Mouse (Mus musculus) CD4-positive, CD25-positive, alpha-beta regulatory T cell, adult 2 months (primary cell): ENCODE measurements at regions not wholly inside any gene's neighbourhood (a gene's known extent, or its start where the extent isn't known, plus 50 kb on each side); places are given as distances from the start of the nearest gene placed in this dataset.
A peak's percentile ranks its signal among the peaks of the same experiment; 100 is the strongest.

Experiments
- DNase-seq: peaks from one replicate; pipeline ENCODE4 v3.0.0-alpha.2; 2012; ENCODE audit warnings: low read depth, low spot score

- DNase-seq, result no peak
Measured at GRCm38 (mm10) chr13:16760045-16760444, 748.4 kb downstream of the Inhba start.

DNA sequence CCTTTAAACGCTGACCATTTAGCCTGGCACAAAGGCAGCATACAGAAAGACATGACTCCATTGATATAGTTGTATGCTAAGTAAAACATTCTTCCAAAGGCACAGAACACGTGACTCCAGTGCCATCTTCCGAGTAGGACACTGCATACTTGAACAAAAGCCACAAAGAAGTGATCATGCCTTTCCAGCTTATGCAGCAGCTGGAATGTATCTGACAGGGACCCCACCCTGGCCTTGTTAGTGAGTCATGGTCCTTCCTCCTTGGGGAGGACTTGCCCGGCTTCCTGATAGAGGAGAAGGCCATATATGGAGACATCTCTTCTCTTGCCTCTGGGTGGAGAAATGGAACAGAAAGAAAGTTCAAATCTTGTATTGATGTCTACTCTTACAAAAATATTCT is 749.8 kb downstream of the Inhba start:
- no peak for DNase-seq

GRCm38 (mm10) chr13:16762326-16762725 is 750.7 kb downstream of the Inhba start:
- no peak for DNase-seq

GRCm38 (mm10) chr13:16762727-16763512 is 751.3 kb downstream of the Inhba start:
- no peak for DNase-seq

DNA sequence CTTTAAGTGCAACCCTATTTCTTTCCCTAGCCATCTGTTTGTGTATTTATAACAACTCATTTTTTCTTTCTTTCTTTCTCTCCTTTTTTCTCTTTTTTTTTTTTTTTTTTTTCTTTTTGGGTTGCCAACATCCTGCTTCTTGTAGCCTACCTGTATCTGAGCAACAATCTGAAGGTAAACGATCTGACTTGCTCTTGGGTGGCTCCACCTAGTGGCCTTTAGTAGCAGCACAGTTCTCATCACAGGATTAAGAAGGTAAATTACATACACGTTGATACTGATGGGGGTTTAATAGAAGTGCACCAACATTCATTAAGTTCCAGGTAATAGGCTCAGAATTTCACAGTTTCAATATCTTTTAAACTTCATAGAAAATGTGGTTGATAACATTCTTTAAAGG is 752.1 kb downstream of the Inhba start:
- peak; percentile 66 for DNase-seq

- DNase-seq, result no peak
Measured at GRCm38 (mm10) chr13:16769409-16769808, 757.8 kb downstream of the Inhba start.

GRCm38 (mm10) chr13:16769848-16770422 is 758.3 kb downstream of the Inhba start:
- DNase-seq, result no peak

DNA sequence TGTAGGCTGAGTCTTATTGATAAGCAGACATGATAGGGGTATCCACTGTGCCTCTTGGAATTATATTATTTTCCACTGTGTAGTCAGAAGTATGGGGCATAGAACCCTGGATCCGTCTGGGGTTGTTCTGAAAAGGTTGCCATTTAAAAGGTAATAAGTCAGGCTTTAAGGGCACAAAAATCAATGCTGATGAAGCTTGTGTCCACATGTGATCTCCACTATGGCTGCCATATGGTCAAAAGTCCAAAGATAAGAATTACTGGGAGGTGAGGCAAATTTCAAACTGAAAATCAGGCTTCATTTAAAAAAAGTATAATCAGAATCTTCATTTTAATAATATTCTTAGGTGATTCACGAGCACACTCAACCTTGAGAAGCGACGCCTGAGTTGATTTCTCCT is 760.2 kb downstream of the Inhba start:
- DNase-seq, result no peak

GRCm38 (mm10) chr13:16805560-16805959 is 793.9 kb downstream of the Inhba start:
- no peak for DNase-seq
